Mouse (Mus musculus) testis, postnatal 14 days (tissue): ENCODE measurements around the gene Mroh8.
"Not testable (repeated sequence)": the region's sequence is repeated elsewhere in the genome, so short reads cannot be mapped to it uniquely, and the experiment has no call there.

Experiments used
- DNase-seq: peaks from one replicate; pipeline ENCODE4 v3.0.0; 2021; ENCODE audit warnings: low spot score

Gene Mroh8

DNA sequence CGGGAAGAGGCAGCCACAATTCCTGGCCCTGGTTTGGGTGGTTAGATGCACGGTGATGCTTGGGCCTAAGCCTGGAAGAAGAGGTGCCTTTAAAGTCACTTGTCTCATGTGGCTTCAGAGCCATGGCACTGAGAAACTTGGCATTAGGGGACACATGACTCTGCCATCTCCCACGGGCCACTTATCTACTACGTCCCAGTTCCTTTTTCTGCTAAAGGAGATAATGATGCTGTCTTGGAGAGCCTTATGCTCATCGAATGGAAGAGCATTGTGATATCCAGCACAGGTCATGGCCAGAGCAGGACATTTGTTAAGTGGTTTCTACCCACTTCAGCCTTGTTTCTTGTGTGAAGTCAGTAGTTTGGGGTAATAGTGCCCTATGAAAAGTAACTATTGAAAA, 9.6 kb upstream of the Mroh8 start:
- no peak for DNase-seq

GRCm38 (mm10) chr2:157287542-157287941, 8.2 kb upstream of the Mroh8 start:
- DNase-seq = no peak

GRCm38 (mm10) chr2:157283321-157283720, 4.0 kb upstream of the Mroh8 start:
- no peak for DNase-seq

- DNase-seq = peak; percentile 97
These were observed 483 bp downstream of the Mroh8 start, which contains the start of gene Rpn2 for GRCm38 (mm10) chr2:157278717-157279415. Rpn2 (plus strand) TSS chr2:157279017.

- no peak for DNase-seq
These were observed 15.5 kb downstream of the Mroh8 start for GRCm38 (mm10) chr2:157263832-157264231.

- no peak for DNase-seq
These were observed 16.2 kb downstream of the Mroh8 start for GRCm38 (mm10) chr2:157263101-157263500.

DNA sequence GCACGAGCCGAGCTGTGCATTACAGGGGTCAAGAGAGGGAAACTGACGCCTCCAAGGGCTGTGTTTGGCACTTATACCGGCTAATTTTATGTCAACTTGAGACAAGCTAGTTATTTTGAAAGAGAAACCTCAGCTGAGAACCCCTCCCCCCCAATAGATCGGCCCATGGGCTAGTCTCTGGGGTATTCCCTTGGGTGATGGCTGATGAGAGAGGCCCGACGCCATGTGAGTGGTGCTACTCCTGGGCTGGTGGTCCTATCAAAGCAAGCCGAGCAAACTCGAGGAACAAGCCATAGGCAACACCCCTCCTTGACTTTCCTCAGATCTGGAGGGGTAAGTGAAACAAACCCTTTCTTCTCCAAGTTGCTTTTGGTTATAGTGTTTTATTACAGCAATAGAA, 16.8 kb downstream of the Mroh8 start:
- DNase-seq = no peak

- DNase-seq = no peak
These were observed 17.4 kb downstream of the Mroh8 start for GRCm38 (mm10) chr2:157261930-157262329.

GRCm38 (mm10) chr2:157259720-157260119, 19.6 kb downstream of the Mroh8 start:
- no peak for DNase-seq

- DNase-seq = no peak
These were observed 31.2 kb downstream of the Mroh8 start for GRCm38 (mm10) chr2:157248111-157248510.

GRCm38 (mm10) chr2:157245603-157246002, 33.7 kb downstream of the Mroh8 start:
- DNase-seq = no peak

DNA sequence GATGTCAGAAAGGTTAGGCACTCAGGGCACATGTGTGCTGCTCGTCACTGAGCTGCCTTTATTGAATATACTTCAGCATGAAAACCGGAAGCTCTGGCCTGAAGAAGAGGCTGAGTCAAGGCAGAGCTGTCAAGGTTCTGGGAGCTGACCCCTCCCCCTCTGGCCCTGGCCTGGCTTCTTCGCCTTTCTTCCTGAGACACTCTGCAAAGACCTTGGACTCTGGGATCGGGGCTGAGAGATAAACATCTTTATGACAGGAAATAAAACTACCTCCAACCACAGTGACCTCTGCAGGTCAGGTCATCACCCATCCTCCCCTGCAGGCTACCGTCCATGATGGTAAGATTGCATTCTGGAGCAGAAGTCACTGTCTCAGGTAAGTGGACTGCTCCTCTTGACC, 34.3 kb downstream of the Mroh8 start:
- no peak for DNase-seq

DNA sequence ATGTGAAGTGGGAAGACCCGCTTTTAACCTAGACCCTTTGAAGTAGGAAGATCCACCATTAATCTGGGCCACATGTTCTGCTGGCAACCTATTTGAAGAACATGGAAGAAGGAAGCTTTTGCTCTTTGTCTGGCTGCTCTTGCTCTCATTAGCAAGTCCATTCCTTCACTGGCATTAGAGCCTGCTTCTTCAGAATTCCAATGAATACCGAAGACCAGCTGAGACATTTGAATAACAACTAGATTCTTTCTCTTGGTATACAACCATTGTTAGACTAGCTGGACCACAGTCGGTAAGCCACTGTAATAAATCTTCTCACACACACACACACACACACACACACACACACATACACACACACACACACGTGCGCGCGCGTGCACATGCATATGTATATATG, 43.4 kb downstream of the Mroh8 start:
- DNase-seq = no peak

DNA sequence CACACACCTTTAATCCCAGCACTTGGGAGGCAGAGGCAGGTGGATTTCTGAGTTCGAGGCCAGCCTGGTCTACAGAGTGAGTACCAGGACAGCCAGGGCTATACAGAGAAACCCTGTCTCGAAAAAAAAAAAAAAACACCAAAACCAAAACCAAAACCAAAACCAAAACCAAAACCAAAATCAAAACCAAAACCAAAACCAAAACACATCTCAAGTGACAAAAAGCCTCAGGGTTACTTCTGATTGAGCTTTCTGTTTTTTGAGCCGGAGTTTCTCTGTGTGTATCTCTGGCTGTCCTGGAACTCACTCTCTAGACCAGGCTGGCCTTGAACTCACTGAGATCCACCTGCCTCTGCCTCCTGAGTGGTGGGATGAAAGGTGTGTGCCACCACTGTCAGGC, 57.4 kb downstream of the Mroh8 start:
- DNase-seq = not testable (repeated sequence)

GRCm38 (mm10) chr2:157220108-157220507, 59.2 kb downstream of the Mroh8 start:
- DNase-seq = no peak

- DNase-seq = no peak
These were observed 67.6 kb downstream of the Mroh8 start for GRCm38 (mm10) chr2:157211731-157212130.

DNA sequence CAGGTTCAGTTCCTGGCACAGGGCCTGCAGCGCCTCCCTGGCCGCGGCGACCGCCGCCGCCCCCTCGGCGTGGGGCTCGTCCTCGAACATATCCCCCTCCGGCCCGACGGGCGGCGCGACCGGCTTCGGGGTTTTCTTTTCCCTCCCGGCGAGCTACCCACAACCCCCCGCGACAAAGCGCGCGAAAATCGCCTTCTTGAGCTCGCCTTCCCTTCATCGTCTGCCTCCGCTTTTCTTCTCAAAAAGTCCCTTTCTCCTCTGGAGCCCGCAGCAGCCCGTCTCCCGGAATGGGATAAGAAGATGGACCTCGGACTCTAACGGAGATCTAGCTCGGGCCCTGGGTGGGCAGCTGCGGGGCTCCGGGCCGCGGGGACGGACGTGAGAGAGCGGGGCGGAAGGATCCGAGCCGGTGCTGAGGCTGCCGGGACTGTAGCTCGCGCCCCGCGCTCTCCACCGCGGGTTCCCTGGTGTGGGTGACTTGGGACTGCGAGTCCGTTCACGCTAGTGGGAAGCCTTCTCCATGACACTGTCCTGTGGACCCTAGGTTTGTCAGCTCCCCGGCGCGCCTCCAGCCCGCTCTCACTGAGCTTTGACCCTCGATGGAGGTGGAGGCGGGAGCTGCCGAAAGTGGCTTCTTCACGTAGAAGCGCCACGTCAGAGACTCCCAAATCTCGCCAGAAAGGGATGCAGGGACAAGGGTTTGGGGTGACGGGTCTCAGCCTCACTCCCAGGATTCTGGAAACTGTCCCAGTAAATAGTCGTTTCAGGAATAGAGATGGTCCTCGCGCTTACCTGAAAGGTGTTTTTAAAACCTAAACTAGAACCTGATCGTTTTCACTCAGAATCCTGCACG, 74.8 kb downstream of the Mroh8 start, which contains the start of gene Rbl1:
Rbl1 (minus strand) TSS at position 169 of the 853 bp plus-strand sequence.
- peak; percentile 93 for DNase-seq

DNA sequence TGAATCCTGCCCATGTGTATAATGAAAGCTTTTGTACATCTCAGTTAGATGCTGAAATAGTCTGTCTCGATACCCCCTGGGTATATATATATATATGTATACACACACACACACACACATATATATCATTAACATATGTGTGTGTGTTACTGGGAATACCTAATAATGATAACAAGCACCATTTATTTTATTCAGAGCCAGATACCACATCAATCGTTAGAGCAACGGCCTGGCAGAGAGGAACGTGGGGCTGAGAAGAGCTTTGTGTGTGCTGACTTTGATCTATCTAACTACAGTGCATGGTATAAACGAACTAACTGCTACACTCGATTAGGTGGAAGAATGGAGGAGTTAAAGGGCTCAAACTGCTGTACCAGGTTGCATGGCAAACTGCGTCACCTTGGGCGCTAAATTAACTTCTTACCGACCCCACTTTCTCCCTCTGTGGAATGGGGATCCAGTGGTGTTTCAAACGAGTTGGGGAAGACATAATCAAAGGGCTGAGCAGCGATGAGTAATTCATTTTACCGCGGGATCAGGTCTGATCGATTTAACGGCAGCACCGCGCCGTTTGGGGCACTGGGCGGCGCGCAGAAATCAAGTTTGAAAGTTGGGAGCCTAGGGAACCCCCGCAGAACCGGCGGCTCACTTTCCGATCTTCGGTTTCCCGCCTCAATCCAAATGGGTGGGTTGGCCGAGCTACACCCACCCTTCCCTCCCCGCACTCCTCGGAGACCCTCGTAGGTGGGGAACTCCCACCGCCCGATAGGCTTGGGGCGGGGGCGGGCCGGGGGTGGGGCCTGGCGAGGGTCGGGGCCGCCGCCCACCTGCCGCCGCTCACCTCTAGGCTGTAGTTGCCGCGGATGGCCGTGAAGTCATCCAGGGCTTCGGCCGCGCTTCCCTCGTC, 75.6 kb downstream of the Mroh8 start:
- DNase-seq = no peak

DNA sequence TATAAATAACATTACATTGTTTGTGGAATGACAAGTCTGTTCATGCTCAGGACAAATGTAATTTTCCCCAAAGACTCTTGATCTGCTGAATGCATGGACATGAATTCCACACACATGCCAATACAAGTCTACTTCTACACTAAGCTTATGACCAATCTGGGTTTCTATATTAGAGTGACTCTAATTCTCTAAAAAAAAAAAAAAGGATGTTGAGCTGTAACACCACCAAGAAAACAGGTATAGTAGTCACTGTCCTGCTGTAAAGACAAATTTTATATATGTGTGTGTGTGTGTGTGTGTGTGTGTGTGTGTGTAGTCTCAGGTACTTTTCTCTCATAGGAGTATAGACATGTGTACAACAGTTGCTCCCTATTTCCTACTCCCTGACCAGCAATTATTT, 76.3 kb downstream of the Mroh8 start:
- no peak for DNase-seq

- DNase-seq = no peak
These were observed 77.0 kb downstream of the Mroh8 start for GRCm38 (mm10) chr2:157202361-157202760.

DNA sequence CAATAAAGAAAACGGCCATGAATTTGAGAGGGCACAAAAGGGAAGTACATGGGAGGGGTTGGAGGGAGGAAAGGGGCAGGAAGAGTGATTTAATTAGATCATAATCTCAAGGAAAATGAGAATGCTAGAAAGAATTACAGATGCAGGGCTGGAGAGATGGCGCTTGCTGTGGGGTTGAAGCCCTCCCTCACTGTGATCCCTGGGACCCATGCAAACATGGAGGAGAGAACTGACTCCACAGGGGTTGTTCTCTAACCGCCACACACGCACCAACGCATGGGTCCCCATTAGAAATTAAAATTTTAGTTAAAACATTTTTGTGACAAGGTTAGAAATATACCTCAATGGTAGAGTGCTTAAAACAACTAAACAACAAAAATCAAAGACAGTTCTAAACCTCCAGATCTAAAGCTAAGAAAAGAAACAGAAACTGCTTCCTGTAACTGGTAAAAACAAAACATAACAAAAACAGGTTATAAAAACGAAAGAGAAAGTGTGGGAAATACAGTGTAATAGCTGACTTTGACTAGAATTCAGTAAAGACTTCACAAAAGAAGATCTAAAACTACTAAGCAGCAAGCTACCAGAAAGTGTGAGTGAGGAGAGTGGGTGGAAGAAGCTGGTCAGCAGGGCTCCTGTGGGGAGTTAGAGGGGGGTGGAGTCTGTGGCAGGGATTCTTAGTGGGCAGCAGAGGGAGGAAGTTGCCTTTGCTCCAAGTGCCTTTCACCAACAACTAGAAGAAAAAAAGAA, 78.1 kb downstream of the Mroh8 start:
- no peak for DNase-seq
